Mouse (Mus musculus): ENCODE measurements around the gene Reg3d. TPM values are rescaled to one million over a fixed set of nuclear protein-coding genes. Genes with fewer than 3 reads are reported as not detected.

Reg3d gene
- total RNA-seq (2023) = not detected in 4 replicates

DNA sequence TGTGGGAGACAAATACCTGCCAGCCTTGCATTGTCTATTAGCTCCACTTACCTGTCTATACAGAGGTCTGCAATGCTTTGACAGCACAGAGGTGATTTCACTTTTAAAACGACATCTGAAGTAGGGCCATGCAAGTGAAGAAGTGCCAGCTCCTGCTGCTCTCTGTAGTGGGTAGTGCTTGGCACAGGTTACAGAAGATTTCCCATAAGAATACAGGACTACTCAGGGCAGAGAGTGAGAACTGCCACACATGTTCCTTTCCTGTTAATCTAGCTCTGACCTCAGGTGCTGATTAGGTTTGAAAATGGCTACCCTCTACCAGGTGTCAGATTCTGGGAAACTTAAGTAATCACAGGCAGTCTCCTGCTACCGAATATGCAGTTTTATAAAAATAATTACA is at the start of gene Reg3d:
Reg3d (minus strand) TSS at position 101 of the 400 bp plus-strand sequence.

DNA sequence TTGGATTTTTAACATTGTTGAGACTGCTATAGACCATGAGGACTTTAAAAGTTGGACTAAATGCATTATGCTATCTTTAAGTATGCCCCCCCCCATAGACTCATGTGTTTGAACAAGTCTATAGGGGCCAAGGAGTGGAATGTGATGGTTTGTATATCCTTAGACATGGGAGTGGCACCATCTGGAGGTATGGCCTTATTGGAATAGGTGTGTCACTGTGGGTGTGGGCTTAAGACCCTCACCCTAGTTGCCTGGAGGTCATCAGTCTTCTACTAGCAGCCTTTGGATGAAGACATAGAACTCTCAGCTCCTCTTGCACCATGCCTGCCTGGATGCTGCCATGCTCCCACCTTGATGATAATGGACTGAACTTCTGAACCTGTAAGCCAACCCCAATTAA is 43.7 kb upstream of the Reg3d start, which contains the start of gene Reg1:
Reg1 (plus strand) TSS at position 301 of the 400 bp plus-strand sequence.

DNA sequence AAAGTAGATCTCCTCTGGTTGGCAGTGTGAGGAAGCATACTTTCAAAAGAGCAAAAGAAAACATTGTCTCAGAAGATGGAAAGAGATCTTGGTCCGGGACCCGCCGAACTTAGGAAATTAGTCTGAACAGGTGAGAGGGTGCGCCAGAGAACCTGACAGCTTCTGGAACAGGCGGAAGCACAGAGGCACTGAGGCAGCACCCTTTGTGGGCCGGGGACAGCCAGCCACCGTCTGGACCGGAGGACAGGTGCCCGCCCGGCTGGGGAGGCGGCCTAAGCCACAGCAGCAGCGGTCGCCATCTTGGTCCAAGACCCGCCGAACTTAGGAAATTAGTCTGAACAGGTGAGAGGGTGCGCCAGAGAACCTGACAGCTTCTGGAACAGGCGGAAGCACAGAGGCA is 16.7 kb upstream of the Reg3d start, which contains the start of gene Reg2:
Reg2 (plus strand) TSS at position 301 of the 400 bp plus-strand sequence.

DNA sequence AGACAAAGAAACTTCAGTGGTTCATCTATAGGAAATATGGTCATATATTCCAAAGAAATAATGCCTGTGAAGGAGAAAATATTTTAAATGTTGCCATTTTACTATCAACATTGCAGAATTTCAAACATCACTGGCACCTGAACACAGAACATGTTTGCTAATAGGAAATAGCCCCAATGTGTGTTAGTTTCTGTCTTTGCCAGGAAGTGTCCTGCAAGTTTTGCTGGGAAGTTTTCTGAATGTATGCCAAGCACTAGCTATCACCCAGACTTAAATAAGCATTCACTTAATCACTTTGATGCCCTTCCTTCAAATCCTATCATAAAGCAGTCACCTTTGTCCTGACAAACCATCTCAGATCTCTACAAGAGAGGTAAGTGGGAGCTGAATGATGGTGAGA is 1.7 kb upstream of the Reg3d start, which contains the start of gene Reg3a:
Reg3a (plus strand) TSS at position 301 of the 400 bp plus-strand sequence.

DNA sequence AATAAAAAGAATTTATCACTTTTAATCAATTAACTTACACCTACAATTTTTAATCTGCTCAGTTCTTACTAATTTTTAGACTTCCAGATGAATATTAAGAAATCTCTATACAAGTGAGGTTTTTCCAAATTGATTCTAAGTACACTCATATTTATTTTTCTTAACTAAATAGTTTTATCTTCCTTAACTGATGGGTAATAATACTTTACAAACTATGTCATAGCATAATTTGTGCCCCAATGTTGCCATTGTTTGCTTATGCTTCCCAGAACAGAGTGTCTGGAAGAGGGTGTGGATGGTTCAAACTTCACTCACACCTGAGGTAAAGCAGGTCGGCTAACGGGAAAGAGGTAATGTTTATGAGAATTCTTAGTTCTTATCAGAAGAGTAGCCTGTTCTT is 8.3 kb downstream of the Reg3d start, which contains the start of gene Reg3b:
Reg3b (plus strand) TSS at position 301 of the 400 bp plus-strand sequence.

Other genes starting within 250 kb of the Reg3d start
- not detected in 4 replicates for gene Reg3b, start 8.2 kb downstream of the Reg3d start, total RNA-seq (2023)
- gene Reg3a, start 1.8 kb upstream of the Reg3d start, total RNA-seq (2023) = not detected in 4 replicates
- gene Reg2, start 16.8 kb upstream of the Reg3d start, total RNA-seq (2023) = not detected in 4 replicates
- gene Reg1, start 43.8 kb upstream of the Reg3d start, total RNA-seq (2023) = not detected in 4 replicates
- gene Reg3g, start 90.0 kb upstream of the Reg3d start, total RNA-seq (2023) = not detected in 4 replicates